ENCODE assay signal across 9 mouse cellular contexts in genomic region chr15:12243792-12244191, GRCm38 (mm10). TPM values are rescaled to one million over a fixed set of nuclear protein-coding genes. Genes with fewer than 3 reads are reported as not detected.
A peak's percentile ranks its signal among the peaks of the same experiment; 100 is the strongest.
DNase-seq lines count a peak whose midpoint lies in the region; ATAC-seq and TF ChIP-seq lines count a peak whose summit lies in the region.
"Had no signal": no experiment of that assay in that cellular context is flagged by ENCODE, and none has a peak within 500 bp of the region (broad histone marks: within the 10 kb centered on the region; RNA-seq: fewer than 3 reads in every experiment).

No protein-coding gene starts in this region.

- no peak for TF ChIP-seq CTCF in liver, adult 2 months (IDR thresholded peaks at IDR 0.05; ENCODE audit: low read depth, low read length)

- WGBS in liver, adult 2 months: 59% methylated on average over 3 of the region's 3 CpGs
- 74% methylated on average over 3 of the region's 3 CpGs for WGBS in liver, embryonic 11.5 days
- 60% methylated on average over 3 of the region's 3 CpGs for WGBS in heart, embryonic 11.5 days (ENCODE audit: insufficient replicate concordance)

- no peaks in the 10 kb centered on the region; the same call in 1 of the 2 replicates for H3K4me1 ChIP-seq in liver, adult 2 months (ENCODE audit: control insufficient read depth, insufficient read depth, low read length)
- peaks cover 25% of the 10 kb centered on the region for H3K4me1 ChIP-seq in liver, embryonic 11.5 days (replicated peaks; ENCODE audit: control insufficient read depth, insufficient read depth, low read length)
- peaks cover 35% of the 10 kb centered on the region for H3K4me1 ChIP-seq in heart, embryonic 11.5 days (ENCODE audit: control insufficient read depth, insufficient read depth, low read length)
- H3K4me1 ChIP-seq: lung, embryonic 15.5 days had no signal

- H3K9ac ChIP-seq in liver, adult 2 months (ENCODE audit: low read depth, low read length): no peak overlapping the region
- no peak overlapping the region for H3K9ac ChIP-seq in liver, embryonic 11.5 days (ENCODE audit: low read depth, low read length)
- 0 out of 2 replicates have a peak overlapping the region, but pooled peaks have one; percentile 28 for H3K9ac ChIP-seq in heart, embryonic 11.5 days (ENCODE audit: low read depth, low read length)
- H3K9ac ChIP-seq: lung, embryonic 15.5 days had no signal

- H3K9me3 ChIP-seq in liver, embryonic 11.5 days (ENCODE audit: control insufficient read depth, low read length): no peaks in the 10 kb centered on the region
- H3K9me3 ChIP-seq in heart, embryonic 11.5 days (replicated peaks; ENCODE audit: control insufficient read depth, low read length): no peaks in the 10 kb centered on the region
- H3K9me3 ChIP-seq: lung, embryonic 15.5 days had no signal

- H3K4me3 ChIP-seq in liver, adult 2 months (ENCODE audit: insufficient read depth, low read depth, low read length): no peak overlapping the region
- H3K4me3 ChIP-seq in liver, embryonic 11.5 days (ENCODE audit: low read depth, low read length): no peak overlapping the region
- no peak overlapping the region for H3K4me3 ChIP-seq in heart, embryonic 11.5 days (ENCODE audit: low read depth, low read length)
- H3K4me3 ChIP-seq: lung, embryonic 15.5 days had no signal

- no peak for ATAC-seq in liver, embryonic 11.5 days (replicated peaks; ENCODE audit: low FRiP score)
- no peak for ATAC-seq in heart, embryonic 11.5 days (replicated peaks; ENCODE audit: insufficient number of reproducible peaks, low FRiP score, low TSS enrichment)

- no peaks in the 10 kb centered on the region for H3K27me3 ChIP-seq in liver, adult 2 months (ENCODE audit: control insufficient read depth, insufficient read depth, low read length)
- H3K27me3 ChIP-seq in liver, embryonic 11.5 days (replicated peaks; ENCODE audit: control insufficient read depth, insufficient read depth, low read length): no peaks in the 10 kb centered on the region
- H3K27me3 ChIP-seq in heart, embryonic 11.5 days (ENCODE audit: control insufficient read depth, insufficient read depth, low read length): no peaks in the 10 kb centered on the region
- H3K27me3 ChIP-seq: lung, embryonic 15.5 days had no signal

- H3K79me2 ChIP-seq in liver, adult 2 months (ENCODE audit: control insufficient read depth, insufficient read depth, low read length): no peaks in the 10 kb centered on the region

- peak overlapping the region; percentile 2; the same call in 1 of the 2 replicates for H3K27ac ChIP-seq in liver, adult 2 months (replicated peaks; ENCODE audit: insufficient read depth, low read depth, low read length)
- no peak overlapping the region for H3K27ac ChIP-seq in liver, embryonic 11.5 days (ENCODE audit: low read depth, low read length)
- peak overlapping the region; percentile 43; the same call in 1 of the 2 replicates for H3K27ac ChIP-seq in heart, embryonic 11.5 days (ENCODE audit: low read depth, low read length)
- H3K27ac ChIP-seq: lung, embryonic 15.5 days had no signal

- TF ChIP-seq POLR2A in liver, adult 2 months (IDR thresholded peaks at IDR 0.05; ENCODE audit: extremely low read depth, insufficient read depth, low read length): no peak

- peak; percentile 24 for DNase-seq in liver, adult 2 months (ENCODE audit: extremely low read depth, low read depth, low spot score)
- DNase-seq in liver, embryonic 11.5 days (ENCODE audit: low spot score): no peak
- peak; percentile 39 to 70 for DNase-seq in gastrocnemius, adult 8-10 months (ENCODE audit: low spot score in 2 of 2)
- DNase-seq in lung, postnatal 14 days: peak; percentile 49
- DNase-seq in spleen, postnatal 36 days (ENCODE audit: low spot score in 2 of 2): no peak
- no peak for DNase-seq in cerebellum, postnatal 36 days
- DNase-seq: thymus, postnatal 4 days had no signal

- H3K36me3 ChIP-seq in liver, adult 2 months (ENCODE audit: control insufficient read depth, insufficient read depth, low read length): peaks cover 22% of the 10 kb centered on the region
- H3K36me3 ChIP-seq in liver, embryonic 11.5 days (ENCODE audit: control insufficient read depth, insufficient read depth, low read length): peaks cover 10% of the 10 kb centered on the region; the same call in 1 of the 2 replicates
- no peaks in the 10 kb centered on the region; the same call in 1 of the 2 replicates for H3K36me3 ChIP-seq in heart, embryonic 11.5 days (ENCODE audit: control insufficient read depth, insufficient read depth, low read length)

- no peak overlapping the region for H3K4me2 ChIP-seq in liver, embryonic 11.5 days
- no peak overlapping the region for H3K4me2 ChIP-seq in heart, embryonic 11.5 days
- H3K4me2 ChIP-seq: lung, embryonic 15.5 days had no signal

RNA-seq across cellular contexts. Expression of gene Mtmr12, which starts 39.0 kb away (rescaled TPM):
- total RNA-seq in liver, adult 2 months (2014; rRNA removed): 3.4 and 4.4 TPM in 2 replicates
- 5.7 and 6.5 TPM in 2 replicates for polyA plus RNA-seq in liver, adult 2 months (2012; rRNA removed)
- polyA plus RNA-seq in liver, embryonic 11.5 days (2014; fragmentation: Nextera tagmentation; extraction: Ambion mirVana): 19.6 and 23.0 TPM in 2 replicates
- total RNA-seq in gastrocnemius, adult 8-10 months (2022): 1 to 10 TPM; 2.7 to 4.6 (median 3.7) TPM
- 15.5 and 16.6 TPM in 2 replicates for polyA plus RNA-seq in heart, embryonic 11.5 days (2014; fragmentation: Nextera tagmentation; extraction: Ambion mirVana)

Comparison
In these comparisons a context has a peak if more than half of its experiments do, and no peak if none do; other contexts are left out.
1. DNase-seq: peak in liver, adult 2 months (single experiment), gastrocnemius, adult 8-10 months (2 of 2) and lung, postnatal 14 days (single experiment); none in liver, embryonic 11.5 days (single experiment), spleen, postnatal 36 days (0 of 2) and cerebellum, postnatal 36 days (0 of 2).